Mouse (Mus musculus): ENCODE measurements at regions not wholly inside any gene's neighbourhood (a gene's known extent, or its start where the extent isn't known, plus 50 kb on each side); places are given as distances from the start of the nearest gene placed in this dataset.

- no peak for TF ChIP-seq POLR2A (IDR thresholded peaks at IDR 0.05; ENCODE audit: insufficient read depth, low read depth, low read length)
- TF ChIP-seq CTCF (IDR thresholded peaks at IDR 0.05; ENCODE audit: insufficient read depth, low read depth, low read length), result no peak
Measured at GRCm38 (mm10) chr13:59370141-59370816, 214.7 kb downstream of the Agtpbp1 start.

Measured in olfactory bulb, adult 2 months (tissue).